Mouse (Mus musculus): ENCODE data around the gene Vapa. TPM values are rescaled to one million over a fixed set of nuclear protein-coding genes. Genes with fewer than 3 reads are reported as not detected.

Vapa gene
- polyA plus RNA-seq (2015; fragmentation: Illumina TruSeq; extraction: RNeasy Lipid Tissue Mini Kit (QIAGEN cat#74804); ENCODE audit: low read depth, low replicate concordance) = 167 TPM

DNA sequence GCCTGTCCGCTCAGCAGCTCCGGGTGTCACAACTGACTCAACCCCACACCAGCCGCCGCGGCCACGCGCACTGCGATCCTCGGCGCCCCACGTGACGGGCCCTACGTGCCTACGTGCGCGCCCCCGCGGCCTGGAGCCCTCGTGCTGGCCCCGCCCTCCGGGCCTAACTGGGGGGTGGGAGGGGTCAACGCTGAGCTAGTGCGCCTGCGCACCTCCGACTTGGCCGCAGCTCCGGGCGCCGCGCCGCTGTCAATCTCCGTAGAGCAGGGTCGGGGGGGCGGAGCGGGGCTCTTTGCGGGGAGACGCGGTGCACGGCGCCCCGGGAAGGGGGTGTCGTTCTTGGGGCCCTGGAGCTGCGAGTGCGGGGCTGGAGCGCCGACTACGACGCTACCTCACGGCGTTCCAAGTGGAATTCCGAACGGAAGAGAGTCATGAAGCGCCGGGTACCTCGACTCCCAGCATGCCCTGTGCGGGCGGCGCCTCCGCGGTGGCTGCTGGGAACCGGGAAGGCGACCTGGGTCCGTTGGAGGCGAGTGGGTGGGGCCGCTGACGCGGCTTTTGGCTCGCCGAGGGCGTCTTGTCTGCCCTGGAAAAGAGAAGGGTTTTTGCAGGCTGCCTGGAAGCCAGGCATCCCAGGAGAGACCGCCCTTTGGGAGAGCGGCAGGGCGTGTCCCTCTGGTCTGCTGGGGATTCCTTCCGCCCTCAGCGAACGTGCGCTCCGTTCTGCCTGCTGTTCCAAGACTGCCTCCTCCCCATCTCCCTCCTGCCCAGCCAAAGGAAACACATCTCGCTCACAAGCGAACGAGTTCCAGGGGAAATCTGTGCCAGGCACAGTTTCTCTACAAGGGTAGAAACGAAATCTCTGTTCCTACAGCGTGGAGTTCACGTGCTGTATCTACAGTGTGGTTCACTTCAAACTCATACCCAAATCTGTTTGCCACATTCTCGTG, at the start of gene Vapa:
Gene Vapa, minus strand, starts transcription at position 93 of the 950 bp plus-strand sequence.

DNA sequence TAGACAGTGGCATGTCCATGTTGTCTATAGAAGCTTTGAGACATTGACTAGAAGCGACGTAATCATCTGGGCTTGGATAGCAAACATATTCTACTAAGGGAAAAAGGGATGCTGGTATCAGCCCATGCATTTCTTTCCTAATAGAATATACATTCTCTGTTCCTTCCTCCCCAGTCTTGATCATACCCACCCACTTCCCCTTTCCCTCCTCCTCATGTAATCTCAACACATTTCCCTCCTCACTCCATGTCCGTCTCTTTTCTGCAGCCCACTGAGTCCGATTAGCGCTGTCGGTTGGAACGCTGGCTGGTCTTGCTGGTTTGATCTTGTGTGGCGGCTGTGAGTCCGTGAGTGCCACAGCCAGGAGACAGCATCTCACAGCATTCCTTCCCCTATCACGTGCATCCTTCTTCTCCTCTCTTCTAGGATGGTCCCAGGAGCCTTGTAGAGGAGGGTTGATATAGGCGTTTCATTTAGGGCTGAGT, 28.4 kb upstream of the Vapa start, which contains the start of gene Txndc2:
Gene Txndc2, minus strand, starts transcription at position 435 of the 485 bp plus-strand sequence.

DNA sequence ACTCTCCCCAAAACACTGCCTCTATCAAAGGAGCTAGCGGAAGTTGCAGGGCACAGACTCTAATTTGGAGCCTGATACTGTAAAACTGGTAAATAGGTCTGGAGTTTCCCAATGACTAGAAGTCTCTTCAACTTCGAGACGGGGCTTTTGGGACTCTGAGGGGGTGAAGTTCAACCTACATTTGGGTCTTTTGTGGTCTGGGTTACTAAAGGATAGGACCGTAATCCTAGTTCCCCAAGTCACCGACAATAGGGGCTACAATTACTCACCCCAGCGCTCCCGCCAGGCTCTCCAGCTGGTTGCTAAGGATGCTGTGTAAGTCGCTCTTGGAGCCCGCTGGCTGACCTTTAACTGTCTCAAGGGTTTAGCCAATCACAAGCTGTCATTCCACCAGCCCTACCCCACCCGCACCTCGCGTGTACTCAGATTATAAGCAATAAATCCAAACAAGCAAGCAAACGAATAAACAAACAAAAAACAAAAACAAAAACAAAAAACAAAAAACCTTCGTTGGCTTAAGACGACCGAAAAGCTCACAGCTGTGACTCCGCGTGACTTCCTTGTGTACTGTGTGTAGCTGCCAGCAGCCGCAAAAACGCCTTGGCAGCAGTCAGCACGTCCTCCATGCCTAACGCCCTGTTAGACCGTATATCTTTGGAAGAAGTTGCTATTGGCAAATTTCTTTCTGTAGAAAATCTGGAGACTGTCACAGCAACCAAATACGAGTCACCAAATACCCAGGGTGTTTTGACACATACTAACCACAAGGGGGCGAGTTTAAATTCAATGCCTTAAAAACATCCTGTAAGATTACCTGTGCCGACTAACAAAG, 72.7 kb downstream of the Vapa start, which contains the start of gene Tmem232:
Gene Tmem232, minus strand, starts transcription at position 342 of the 832 bp plus-strand sequence.

Other genes starting within 250 kb of the Vapa start
- 2.3 TPM for gene Tmem232, start 72.8 kb downstream of the Vapa start, polyA plus RNA-seq (2015; fragmentation: Illumina TruSeq; extraction: RNeasy Lipid Tissue Mini Kit (QIAGEN cat#74804); ENCODE audit: low read depth, low replicate concordance)
- not detected for gene Txndc2, start 28.6 kb upstream of the Vapa start, polyA plus RNA-seq (2015; fragmentation: Illumina TruSeq; extraction: RNeasy Lipid Tissue Mini Kit (QIAGEN cat#74804); ENCODE audit: low read depth, low replicate concordance)
- 71.6 TPM for gene Rab31, start 159.2 kb upstream of the Vapa start, polyA plus RNA-seq (2015; fragmentation: Illumina TruSeq; extraction: RNeasy Lipid Tissue Mini Kit (QIAGEN cat#74804); ENCODE audit: low read depth, low replicate concordance)
- gene Ppp4r1, start 169.0 kb upstream of the Vapa start, polyA plus RNA-seq (2015; fragmentation: Illumina TruSeq; extraction: RNeasy Lipid Tissue Mini Kit (QIAGEN cat#74804); ENCODE audit: low read depth, low replicate concordance) = 35.7 TPM